Mouse (Mus musculus) CH12.LX (cell line): Measurements from ENCODE around the gene Nr1i3. TPM values are rescaled to one million over a fixed set of nuclear protein-coding genes. Genes with fewer than 3 reads are reported as not detected.

Source experiments
- DNase-seq: peaks from one replicate; pipeline ENCODE4 v3.0.0-alpha.2; 2013; ENCODE audit errors: extremely low read depth
- H3K27ac ChIP-seq: 2 replicates; pipeline ENCODE4 v1.5.1; 2012; ENCODE audit warnings: low read depth, mild to moderate bottlenecking, control low read depth, moderate library complexity; ENCODE audit not compliant: insufficient read depth
- H3K27me3 ChIP-seq: replicated peaks from 2 replicates; pipeline ENCODE3; 2012; ENCODE audit warnings: inconsistent platforms
- H3K36me3 ChIP-seq, 2 experiments: replicated peaks in 1 of 2; 2 replicates each; pipeline versions ENCODE3 to v1.6.1; 2012; ENCODE audit warnings: inconsistent platforms in 1 of 2, low read length in 1 of 2, mild to moderate bottlenecking in 1 of 2, mixed read lengths in 1 of 2, moderate library complexity in 1 of 2; ENCODE audit not compliant: control insufficient read depth in 1 of 2, insufficient read depth in 1 of 2
- H3K4me1 ChIP-seq, 2 experiments: 2 replicates each; pipeline ENCODE4 v1.6.1; 2012; ENCODE audit warnings: inconsistent platforms in 1 of 2, moderate library complexity in 1 of 2; ENCODE audit not compliant: insufficient read depth in 2 of 2, control insufficient read depth in 1 of 2
- H3K4me2 ChIP-seq: 2 replicates; pipeline ENCODE4 v1.6.1; 2012; ENCODE audit warnings: low read depth, mild to moderate bottlenecking, control low read depth; ENCODE audit not compliant: poor library complexity, insufficient read depth, severe bottlenecking
- H3K4me3 ChIP-seq, 3 experiments: fragments of 150-350 bp in 1 of 3; sonication (generic) in 1 of 3; replicated peaks in 1 of 3; 2 replicates each; pipeline versions ENCODE3 to v1.5.1; 2011 to 2012; ENCODE audit warnings: low read depth in 2 of 3, low read length in 2 of 3, mild to moderate bottlenecking in 2 of 3, moderate library complexity in 2 of 3, control low read depth in 1 of 3, improper control_type of control experiment in 1 of 3, inconsistent platforms in 1 of 3, mixed read lengths in 1 of 3; ENCODE audit not compliant: poor library complexity in 1 of 3
- H3K79me2 ChIP-seq: replicated peaks from 2 replicates; pipeline ENCODE4 v1.6.1; 2012; ENCODE audit warnings: mild to moderate bottlenecking, moderate library complexity; ENCODE audit not compliant: control insufficient read depth, poor library complexity, insufficient read depth, severe bottlenecking; ENCODE audit errors: extremely low read depth
- H3K9ac ChIP-seq: 2 replicates; pipeline ENCODE4 v1.6.1; 2012; ENCODE audit warnings: low read depth, mild to moderate bottlenecking, control low read depth, moderate library complexity; ENCODE audit not compliant: insufficient read depth
- H3K9me3 ChIP-seq: replicated peaks from 2 replicates; pipeline ENCODE3; 2012; ENCODE audit warnings: low read length, inconsistent platforms, mixed read lengths
- BHLHE40 ChIP-seq: IDR thresholded peaks from 2 replicates; pipeline ENCODE4 v1.6.1; 2011; ENCODE audit warnings: mild to moderate bottlenecking, low read depth, low read length, improper control_type of control experiment
- CHD1 ChIP-seq: IDR thresholded peaks from 2 replicates; pipeline ENCODE4 v1.6.1; 2012; ENCODE audit warnings: low read depth, low read length, improper control_type of control experiment, inconsistent platforms
- CHD2 ChIP-seq: IDR thresholded peaks from 2 replicates; pipeline ENCODE4 v1.6.1; 2011; ENCODE audit warnings: low read length, improper control_type of control experiment
- EP300 ChIP-seq: IDR thresholded peaks from 2 replicates; pipeline ENCODE4 v1.6.1; 2011; ENCODE audit warnings: low read length, improper control_type of control experiment
- ETS1 ChIP-seq: conservative IDR thresholded peaks from 2 replicates; pipeline ENCODE4 v1.6.1; 2012; ENCODE audit warnings: low read depth, mild to moderate bottlenecking, inconsistent platforms, low read length, improper control_type of control experiment, moderate library complexity
- GABPA ChIP-seq: IDR thresholded peaks from 2 replicates; pipeline ENCODE4 v1.6.1; 2012; ENCODE audit warnings: low read depth, low read length, improper control_type of control experiment, inconsistent platforms; ENCODE audit not compliant: insufficient replicate concordance
- IRF4 ChIP-seq: IDR thresholded peaks from 2 replicates; pipeline ENCODE4 v1.6.1; 2014; ENCODE audit warnings: low read depth, mild to moderate bottlenecking, inconsistent platforms, low read length, improper control_type of control experiment
- JUN ChIP-seq: IDR thresholded peaks from 2 replicates; pipeline ENCODE4 v1.6.1; 2011; ENCODE audit warnings: low read depth, mild to moderate bottlenecking, low read length, improper control_type of control experiment, moderate library complexity; ENCODE audit not compliant: insufficient read depth
- JUND ChIP-seq: conservative IDR thresholded peaks from 2 replicates; pipeline ENCODE4 v1.6.1; 2011; ENCODE audit warnings: low read depth, low read length, improper control_type of control experiment
- MAFK ChIP-seq: IDR thresholded peaks from 2 replicates; pipeline ENCODE4 v1.6.1; 2011; ENCODE audit warnings: low read length, improper control_type of control experiment; ENCODE audit not compliant: insufficient replicate concordance
- MAX ChIP-seq: IDR thresholded peaks from 2 replicates; pipeline ENCODE4 v1.6.1; 2011; ENCODE audit warnings: low read length, improper control_type of control experiment
- MEF2A ChIP-seq: IDR thresholded peaks from 2 replicates; pipeline ENCODE4 v1.6.1; 2014; ENCODE audit warnings: low read depth, mild to moderate bottlenecking, inconsistent platforms, low read length, improper control_type of control experiment, borderline replicate concordance
- SIN3A ChIP-seq: IDR thresholded peaks from 2 replicates; pipeline ENCODE4 v1.6.1; 2012; ENCODE audit warnings: low read length, improper control_type of control experiment, inconsistent platforms
- SMC3 ChIP-seq: IDR thresholded peaks from 2 replicates; pipeline ENCODE4 v1.6.1; 2011; ENCODE audit warnings: low read depth, low read length, improper control_type of control experiment
- UBTF ChIP-seq: IDR thresholded peaks from 2 replicates; pipeline ENCODE4 v1.6.1; 2012; ENCODE audit warnings: low read depth, mild to moderate bottlenecking, inconsistent platforms, low read length, improper control_type of control experiment, moderate library complexity
- USF2 ChIP-seq: conservative IDR thresholded peaks from 2 replicates; pipeline ENCODE4 v1.6.1; 2011; ENCODE audit warnings: low read depth, low read length, improper control_type of control experiment
- ZC3H11A ChIP-seq: IDR thresholded peaks from 2 replicates; pipeline ENCODE4 v1.6.1; 2012; ENCODE audit warnings: low read depth, mild to moderate bottlenecking, inconsistent platforms, low read length, improper control_type of control experiment
- ZKSCAN1 ChIP-seq: IDR thresholded peaks from 2 replicates; pipeline ENCODE4 v1.6.1; 2012; ENCODE audit warnings: low read depth, inconsistent platforms, low read length, improper control_type of control experiment, borderline replicate concordance
- ZMIZ1 ChIP-seq: IDR thresholded peaks from 2 replicates; pipeline ENCODE4 v1.6.1; 2012; ENCODE audit warnings: low read depth, mild to moderate bottlenecking, inconsistent platforms, low read length, improper control_type of control experiment
- ZNF384 ChIP-seq: IDR thresholded peaks from 2 replicates; pipeline ENCODE4 v1.6.1; 2012; ENCODE audit warnings: low read depth, low read length, improper control_type of control experiment, inconsistent platforms
- dilution Hi-C: fragments of 300-500 bp; cut with MboI; formaldehyde crosslinking; loops from 2 replicates; pipeline ENCODE4 v1.14.3; 2020; ENCODE audit warnings: low sequenced_read_pairs; ENCODE audit not compliant: extremely low pct_unique_long_range_greater_than_20kb, extremely low pct_ligation_motif_present
- in situ Hi-C: fragments of 300-500 bp; cut with MboI; formaldehyde crosslinking; loops from 3 replicates; pipeline ENCODE4 v1.14.3; 2019; ENCODE audit warnings: low sequenced_read_pairs, low pct_ligation_motif_present, low pct_unique_long_range_greater_than_20kb, mixed read lengths
- polyA plus RNA-seq: library from polyadenylated mRNA; unstranded; fragments of >175 nt; gene quantifications from 2 replicates; pipeline ENCODE4 v1.2.1, GENCODE M21; 2012; ENCODE audit warnings: low read depth; ENCODE audit not compliant: insufficient read length
- total RNA-seq, 2 experiments: library from RNA; depleted of rRNA; stranded (reverse); fragments of 300-350 nt in 1 of 2; fragments of >200 nt in 1 of 2; gene quantifications; 2 replicates each; pipeline ENCODE4 v1.2.3; 2012 to 2014

Gene Nr1i3
- total and polyA plus RNA-seq, 3 experiments: 0.23 to 1.2 TPM; not detected in 1

DNA sequence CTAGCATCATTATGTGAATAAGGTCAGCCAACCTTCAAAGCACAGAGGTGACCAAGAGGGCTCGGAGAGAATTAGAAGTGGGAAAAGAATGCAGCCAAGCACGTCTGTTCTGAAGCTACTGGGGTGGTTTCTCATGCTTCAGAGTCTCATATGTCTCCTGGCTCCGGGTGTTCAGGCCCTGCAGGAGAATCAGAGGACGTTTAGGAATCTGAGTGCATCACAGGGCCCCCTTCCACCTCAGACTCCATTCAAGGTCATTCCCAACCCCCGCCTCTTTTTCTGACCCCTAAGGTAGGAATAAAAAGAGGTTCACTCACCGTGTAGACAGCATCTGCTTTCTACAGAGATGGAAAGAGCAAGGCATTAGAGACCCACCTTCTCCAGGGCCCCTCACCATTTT, 16.0 kb downstream of the Nr1i3 start:
- no peak for DNase-seq
- Histone ChIP-seq H3K4me2 (no peak overlapping the region), H3K27ac (no peak overlapping the region), H3K9ac (no peak overlapping the region), H3K4me3 (no peak overlapping the region), H3K79me2 (no peaks in the 10 kb centered on the region), H3K9me3 (no peaks in the 10 kb centered on the region), H3K36me3 (peaks cover 10 to 21% of the 10 kb centered on the region in 2 experiments), H3K27me3 (no peaks in the 10 kb centered on the region), H3K4me1 (peaks cover 11 to 68% of the 10 kb centered on the region in 2 experiments)
- in situ Hi-C loops (loop anchor here (10.0 kb wide), 1 partner anchor 335 kb away; no protein-coding TSS in a partner anchor), dilution Hi-C loops (no loop called here)
- TF ChIP-seq MAX: no peak
- no peak for TF ChIP-seq JUN
- no peak for TF ChIP-seq GABPA
- no peak for TF ChIP-seq CHD1
- no peak for TF ChIP-seq SIN3A
- TF ChIP-seq ZMIZ1: no peak
- TF ChIP-seq ZC3H11A: no peak
- no peak for TF ChIP-seq BHLHE40
- TF ChIP-seq UBTF: no peak
- no peak for TF ChIP-seq CHD2

DNA sequence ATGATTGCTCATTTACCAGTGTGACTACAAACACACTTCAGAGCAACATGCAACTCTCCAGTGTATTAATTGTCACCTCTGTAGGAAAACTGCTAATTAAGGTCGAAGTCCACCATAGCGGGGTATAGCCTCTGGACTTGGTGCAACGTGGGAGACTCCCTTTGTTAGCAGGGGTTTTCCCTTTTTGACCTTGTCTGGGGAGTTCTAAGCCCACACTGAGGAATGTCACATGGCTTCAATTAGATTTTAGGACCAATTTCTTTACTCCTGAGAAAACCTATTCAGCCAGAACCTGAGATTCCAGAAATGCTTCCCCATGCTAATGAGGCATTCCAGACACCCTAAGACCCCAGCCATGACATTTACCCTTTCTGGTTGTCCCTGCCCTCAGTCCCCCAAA, 16.4 kb downstream of the Nr1i3 start:
- DNase-seq: no peak
- H3K27me3 ChIP-seq: no peaks in the 10 kb centered on the region
- peaks cover 11 to 73% of the 10 kb centered on the region in 2 experiments for H3K4me1 ChIP-seq
- TF ChIP-seq JUND (no peak), IRF4 (no peak)
- H3K9me3 ChIP-seq: no peaks in the 10 kb centered on the region
- no peak overlapping the region for H3K27ac ChIP-seq
- H3K9ac ChIP-seq: no peak overlapping the region
- H3K4me3 ChIP-seq: no peak overlapping the region
- no peaks in the 10 kb centered on the region for H3K79me2 ChIP-seq
- dilution Hi-C loops: no loop called here
- no peak overlapping the region for H3K4me2 ChIP-seq
- H3K36me3 ChIP-seq: peaks cover 14 to 26% of the 10 kb centered on the region in 2 experiments
- in situ Hi-C loops: no loop called here

DNA sequence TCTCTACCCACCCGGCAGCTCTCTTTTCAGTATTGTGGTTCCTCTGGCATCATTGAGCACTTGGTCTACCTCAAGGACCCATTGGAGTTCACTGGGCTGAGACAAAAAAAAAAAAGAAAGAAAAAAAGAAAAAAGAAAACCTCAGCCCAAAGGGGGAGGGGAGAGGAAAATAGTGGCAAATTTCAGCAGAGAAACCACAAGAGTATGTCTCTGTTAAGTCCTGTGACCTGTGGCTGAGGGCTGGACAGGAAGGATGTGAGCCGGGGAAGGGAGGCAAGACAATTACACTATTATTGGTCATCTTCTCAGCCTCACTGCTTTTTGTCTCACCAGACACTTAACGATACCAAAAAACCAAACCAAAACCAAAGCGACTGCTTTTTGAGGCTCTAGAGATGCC, 18.1 kb downstream of the Nr1i3 start:
- in situ Hi-C loops (no loop called here), dilution Hi-C loops (no loop called here)
- Histone ChIP-seq H3K79me2 (no peaks in the 10 kb centered on the region), H3K4me3 (peak overlapping the region in 1 of 3 experiments; percentile 15), H3K27me3 (no peaks in the 10 kb centered on the region), H3K36me3 (peaks cover 28 to 41% of the 10 kb centered on the region in 2 experiments), H3K4me1 (peaks cover 11 to 63% of the 10 kb centered on the region in 2 experiments), H3K27ac (peak overlapping the region; percentile 29; the same call in 1 of the 2 replicates), H3K9me3 (no peaks in the 10 kb centered on the region), H3K4me2 (peak overlapping the region; percentile 7), H3K9ac (no peak overlapping the region)
- TF ChIP-seq MAFK (peak; percentile 56; the same call in 1 of the 2 replicates), IRF4 (no peak), ETS1 (peak; percentile 57), BHLHE40 (peak; percentile 76), ZKSCAN1 (no peak), SMC3 (no peak), MEF2A (peak; percentile 32; the same call in 1 of the 2 replicates), USF2 (no peak), EP300 (peak; percentile 53), ZNF384 (peak; percentile 96)
- peak; percentile 61 for DNase-seq
